Mouse (Mus musculus): ENCODE data around the gene Nmb.

Gene Nmb

DNA sequence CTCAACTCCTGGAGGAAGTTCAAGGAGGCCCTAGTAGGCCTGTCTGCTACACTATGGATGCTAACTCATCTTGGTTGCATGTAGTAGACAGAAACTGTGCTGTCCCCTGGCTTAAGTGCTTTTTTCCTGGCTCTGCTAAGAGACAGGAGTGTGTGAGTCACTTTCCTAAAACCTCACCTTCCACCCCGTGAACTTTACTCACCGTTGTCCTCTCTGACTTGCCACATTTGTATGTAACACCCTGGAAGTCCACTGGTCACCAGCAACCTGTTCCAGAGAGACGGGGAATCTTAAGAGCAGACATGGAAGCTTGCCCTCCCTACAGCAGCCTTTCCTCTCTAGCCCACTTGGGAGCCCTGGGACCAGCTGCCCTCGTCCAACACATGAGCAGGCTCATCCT lies 7.2 kb downstream of the Nmb start:
- DNase-seq (ENCODE audit: low spot score in 2 of 2), result no peak

DNA sequence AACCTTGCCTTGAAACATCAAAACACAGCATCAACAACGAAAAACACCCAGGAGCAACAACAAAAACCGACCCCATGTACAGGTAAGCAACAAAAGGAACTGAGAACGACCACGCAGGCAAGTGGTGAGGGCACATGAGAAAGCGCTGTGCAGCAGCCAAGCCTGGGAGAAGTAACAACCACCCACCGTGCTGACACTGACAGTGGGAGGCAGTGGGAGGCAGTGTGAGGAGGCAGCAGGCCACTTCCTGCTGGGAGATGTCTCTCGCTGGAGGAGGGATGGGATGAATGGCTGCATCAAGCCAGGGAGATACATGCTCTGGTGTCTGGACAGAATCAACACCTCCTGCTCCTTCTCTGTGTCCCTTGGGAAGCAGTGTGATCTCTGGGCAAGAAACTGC lies 7.7 kb downstream of the Nmb start:
- DNase-seq (ENCODE audit: low spot score in 2 of 2), result no peak

DNA sequence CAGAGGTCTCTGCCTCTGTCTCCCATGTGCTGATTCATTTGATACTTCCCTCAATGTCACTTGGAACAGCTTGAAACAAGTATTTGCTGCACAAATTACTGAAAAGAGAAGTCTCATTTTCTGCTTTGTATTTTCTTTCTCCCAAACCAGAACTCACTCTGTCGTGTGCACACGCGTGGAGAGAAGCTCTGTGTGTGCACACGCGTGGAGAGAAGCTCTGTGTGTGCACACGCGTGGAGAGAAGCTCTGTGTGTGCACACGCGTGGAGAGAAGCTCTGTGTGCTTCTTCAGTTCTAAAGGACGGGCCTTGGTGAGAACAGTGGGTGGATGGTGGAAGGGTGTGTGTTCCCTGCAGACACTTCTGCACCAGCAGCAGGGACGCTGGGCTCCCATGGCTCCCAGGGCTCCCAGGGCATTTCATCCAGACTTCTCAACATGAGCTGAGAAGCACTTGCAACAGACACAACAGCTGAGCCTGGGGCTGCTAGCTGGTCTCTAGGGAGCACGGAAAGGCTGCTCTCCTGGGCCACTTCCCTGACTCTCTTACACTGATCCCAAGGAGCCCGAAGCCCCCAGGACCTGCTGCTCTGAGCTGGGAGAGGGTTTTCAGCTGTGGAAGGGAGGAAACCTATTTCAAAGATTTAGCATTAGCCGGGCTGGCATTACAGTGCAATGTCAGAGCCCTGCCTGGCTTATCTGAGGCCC lies 9.9 kb downstream of the Nmb start:
- DNase-seq (ENCODE audit: low spot score in 2 of 2), result no peak

DNA sequence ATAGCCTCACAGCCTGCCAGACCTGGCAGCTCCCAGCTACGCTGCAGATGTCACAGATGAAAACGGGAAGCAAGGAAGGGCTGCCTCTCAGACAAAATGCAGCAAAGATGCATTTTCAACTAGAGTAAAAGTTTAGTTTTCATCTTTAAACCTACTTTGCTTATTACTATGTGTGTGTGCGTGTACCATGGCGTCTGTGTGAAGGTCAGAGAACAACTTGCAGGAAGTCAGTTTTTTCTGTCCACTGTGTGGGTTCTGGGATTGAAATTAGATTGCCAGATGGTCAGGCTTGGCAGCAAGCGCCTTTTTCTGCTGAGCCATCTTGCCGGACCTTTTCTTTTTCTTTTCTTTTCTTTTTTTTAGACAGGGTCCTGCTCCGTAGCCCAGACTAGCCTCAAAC lies 10.7 kb downstream of the Nmb start:
- no peak for DNase-seq (ENCODE audit: low spot score in 2 of 2)

DNA sequence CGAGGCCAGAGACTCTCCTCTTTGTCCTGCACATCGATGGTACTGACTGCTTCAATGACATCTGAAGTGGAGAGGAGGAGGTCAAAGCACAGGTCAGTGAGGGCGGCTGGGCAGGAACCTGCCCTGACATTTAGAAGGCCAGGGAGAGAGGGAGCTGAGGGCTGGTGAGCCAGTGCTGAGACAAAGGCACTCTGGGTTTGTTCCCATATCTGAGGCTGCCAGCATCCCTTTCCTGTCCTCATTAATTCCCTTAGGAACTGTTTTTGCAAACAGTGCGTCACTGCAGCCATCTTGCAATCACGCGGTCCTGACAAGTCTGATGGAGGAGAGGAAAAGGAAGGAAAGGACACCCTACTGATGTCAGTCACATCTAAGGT lies 11.1 kb downstream of the Nmb start:
- DNase-seq (ENCODE audit: low spot score in 2 of 2), result no peak

DNA sequence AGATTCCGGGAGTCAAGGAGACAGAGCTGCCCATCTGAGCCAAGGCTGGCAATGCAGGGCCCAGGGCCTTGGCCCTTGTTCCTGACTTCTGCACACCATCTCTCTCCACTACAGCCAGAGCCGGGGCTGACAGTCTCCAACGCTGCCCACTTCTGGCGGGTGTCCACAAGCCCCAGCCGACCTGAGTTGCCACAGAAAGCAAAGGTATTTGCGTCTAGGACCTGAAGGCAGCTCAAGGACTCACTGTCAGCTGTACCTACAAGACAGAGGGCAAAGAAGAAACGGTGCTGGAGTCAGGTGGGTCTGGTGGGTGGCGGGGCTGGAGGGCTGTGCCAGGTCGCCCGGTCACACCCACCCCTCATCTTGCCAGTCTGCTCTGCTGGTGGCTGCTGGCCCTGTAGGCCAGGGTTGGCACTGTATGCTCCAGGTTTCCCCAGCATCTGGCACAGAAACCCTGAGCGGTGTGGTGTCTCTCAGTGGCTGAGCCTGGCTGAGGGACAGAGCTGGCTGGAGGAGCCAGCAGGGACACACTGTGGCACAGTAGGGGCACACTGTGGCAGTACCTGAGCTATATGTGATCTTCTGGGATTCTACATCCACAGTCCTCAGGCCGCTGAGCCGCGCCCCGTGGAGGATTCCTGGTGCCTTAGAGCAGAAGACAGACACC lies 11.7 kb downstream of the Nmb start:
- DNase-seq (ENCODE audit: low spot score in 2 of 2), result no peak

DNA sequence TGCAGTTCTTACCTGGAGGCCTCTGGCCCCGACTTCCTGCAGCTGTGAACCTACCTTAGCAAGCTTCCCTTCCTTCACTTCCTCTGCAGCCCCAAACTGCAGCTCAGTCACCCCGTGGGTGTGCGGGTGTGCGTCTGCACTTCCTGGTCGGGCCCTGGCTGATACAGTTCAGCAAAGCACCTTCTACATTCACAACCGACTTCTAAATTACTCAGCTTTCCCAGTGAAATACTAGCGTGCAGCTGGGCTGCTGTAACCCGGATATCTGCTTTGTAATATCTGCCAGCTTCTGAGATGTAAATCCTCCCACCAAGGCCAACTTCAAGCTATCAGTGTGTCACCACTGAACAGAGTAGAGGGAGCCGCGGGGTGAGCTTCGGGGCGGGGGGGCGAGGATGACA lies 15.0 kb downstream of the Nmb start:
- no peak for DNase-seq (ENCODE audit: low spot score in 2 of 2)

DNA sequence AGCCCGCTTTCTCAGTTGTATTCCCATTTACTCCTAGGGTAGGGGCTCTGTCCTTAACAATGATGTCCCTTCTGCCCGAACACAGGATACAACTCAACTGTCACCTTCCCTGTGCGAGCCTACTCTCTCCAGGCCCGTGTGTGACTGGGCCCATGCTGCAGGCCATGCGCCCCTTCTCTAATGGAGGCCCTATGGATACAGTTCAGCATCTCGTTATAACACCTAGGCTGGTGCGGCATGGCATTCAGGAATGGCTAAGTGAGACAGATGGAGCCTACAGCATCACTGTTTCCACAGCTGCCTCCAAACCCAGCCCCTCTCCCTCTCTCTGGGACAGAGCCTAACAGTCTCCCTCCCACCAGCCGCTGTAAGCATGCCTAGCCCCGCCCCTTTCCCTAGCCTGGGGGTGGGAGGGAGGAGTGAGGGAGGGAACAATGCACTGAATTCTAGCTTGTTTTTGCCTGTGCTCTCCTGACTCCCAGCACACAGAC lies 15.8 kb downstream of the Nmb start:
- DNase-seq (ENCODE audit: low spot score in 2 of 2), result no peak

DNA sequence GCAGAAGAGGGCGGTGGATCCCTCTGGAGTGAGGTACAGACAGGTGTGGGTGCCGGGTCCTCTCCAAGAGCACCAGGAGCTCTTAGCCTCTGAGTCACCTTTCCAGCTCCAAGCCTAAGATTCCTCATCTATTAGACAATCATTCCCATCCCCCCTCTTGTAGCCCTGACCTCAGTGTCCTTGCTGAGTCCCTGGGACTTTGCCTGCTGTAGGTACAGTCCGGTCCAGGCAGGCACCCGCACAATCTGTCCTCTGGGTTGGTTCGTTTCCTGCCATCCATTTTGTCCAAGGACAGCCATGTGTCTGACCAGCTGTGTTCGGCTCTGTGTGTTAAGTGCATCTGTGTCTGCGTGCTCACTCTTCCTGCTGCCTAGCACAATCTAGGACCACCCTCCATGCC lies 16.3 kb downstream of the Nmb start:
- DNase-seq (ENCODE audit: low spot score in 2 of 2), result no peak

DNA sequence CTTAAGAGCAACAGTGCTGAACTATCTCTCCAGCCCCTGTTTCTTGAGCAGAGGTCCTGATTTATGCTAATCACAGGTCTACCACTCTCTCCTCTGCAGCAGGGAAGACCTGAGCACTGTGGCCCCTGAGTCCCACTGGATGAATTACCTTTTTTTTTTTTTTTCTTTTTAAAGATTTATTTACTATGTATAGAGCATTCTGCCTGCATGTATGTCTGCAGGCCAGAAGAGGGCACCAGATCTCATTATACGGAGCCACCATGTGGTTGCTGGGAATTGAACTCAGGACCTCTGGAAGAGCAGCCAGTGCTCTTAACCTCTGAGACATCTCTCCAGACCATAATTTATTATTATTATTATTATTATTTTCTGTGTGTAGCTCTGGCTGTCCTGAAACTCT lies 19.2 kb downstream of the Nmb start:
- no peak for DNase-seq (ENCODE audit: low spot score in 2 of 2)

DNA sequence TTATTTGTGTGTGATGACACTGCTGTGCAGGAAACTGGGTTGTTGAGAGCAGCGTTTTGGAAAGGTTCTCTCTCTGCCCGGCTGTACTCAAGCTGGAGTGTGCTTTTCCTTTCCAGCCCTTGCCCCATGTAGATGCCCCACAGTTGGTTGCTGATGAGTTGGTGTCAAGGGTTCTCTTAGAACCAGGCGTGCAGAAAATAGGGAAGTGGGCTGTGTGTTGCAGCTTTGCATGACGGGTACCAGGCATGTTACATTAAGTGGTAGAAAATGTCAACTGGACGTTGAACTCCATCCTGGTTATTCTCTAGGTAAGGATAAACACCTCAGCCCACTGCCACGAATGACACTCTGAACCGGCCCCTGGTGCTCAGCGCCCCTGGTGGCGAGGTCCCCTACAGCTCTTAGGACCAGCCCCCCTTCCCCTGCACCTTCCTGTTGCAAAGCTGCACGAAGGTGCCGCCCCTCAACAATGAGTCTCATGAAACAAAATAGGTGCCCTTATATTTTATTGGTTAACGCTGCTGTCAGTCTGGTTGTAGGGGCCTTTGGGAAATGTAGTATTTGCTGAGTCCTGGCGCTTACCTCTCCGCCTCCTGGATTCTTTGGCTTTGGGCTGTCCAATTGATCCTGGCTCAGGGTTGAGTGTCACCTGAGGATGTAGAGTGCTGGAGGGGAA lies 21.9 kb downstream of the Nmb start:
- DNase-seq (ENCODE audit: low spot score in 2 of 2), result no peak

DNA sequence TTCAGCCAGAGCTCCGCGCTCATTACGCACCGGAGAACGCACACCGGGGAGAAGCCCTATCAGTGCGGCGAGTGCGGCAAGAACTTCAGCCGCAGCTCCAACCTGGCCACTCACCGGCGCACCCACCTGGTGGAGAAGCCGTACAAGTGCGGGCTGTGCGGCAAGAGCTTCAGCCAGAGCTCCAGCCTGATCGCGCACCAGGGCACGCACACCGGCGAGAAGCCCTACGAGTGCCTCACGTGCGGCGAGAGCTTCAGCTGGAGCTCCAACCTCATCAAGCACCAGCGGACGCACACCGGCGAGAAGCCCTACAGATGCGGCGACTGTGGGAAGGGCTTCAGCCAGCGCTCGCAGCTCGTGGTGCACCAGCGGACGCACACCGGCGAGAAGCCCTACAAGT lies 29.1 kb downstream of the Nmb start:
- no peak for DNase-seq (ENCODE audit: low spot score in 2 of 2)

DNA sequence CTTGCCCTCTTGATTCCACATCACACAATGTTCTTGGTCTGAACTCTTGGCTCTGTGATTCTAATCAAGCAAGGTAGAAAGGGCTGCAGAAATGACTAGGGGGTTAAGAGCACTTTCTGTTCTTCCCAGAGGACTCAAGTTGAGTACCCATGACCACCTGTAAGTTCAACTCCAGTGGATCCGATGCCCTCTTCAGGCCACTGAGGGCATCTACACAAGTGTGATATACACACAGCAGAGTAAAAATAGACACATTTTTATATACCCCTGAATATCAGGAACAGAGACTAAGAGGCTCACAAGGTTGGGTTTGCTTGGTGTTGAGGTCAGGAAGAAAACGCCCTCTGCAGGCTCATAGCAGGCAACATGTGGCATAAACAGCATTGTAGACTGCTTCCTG lies 31.2 kb downstream of the Nmb start:
- no peak for DNase-seq (ENCODE audit: low spot score in 2 of 2)

DNA sequence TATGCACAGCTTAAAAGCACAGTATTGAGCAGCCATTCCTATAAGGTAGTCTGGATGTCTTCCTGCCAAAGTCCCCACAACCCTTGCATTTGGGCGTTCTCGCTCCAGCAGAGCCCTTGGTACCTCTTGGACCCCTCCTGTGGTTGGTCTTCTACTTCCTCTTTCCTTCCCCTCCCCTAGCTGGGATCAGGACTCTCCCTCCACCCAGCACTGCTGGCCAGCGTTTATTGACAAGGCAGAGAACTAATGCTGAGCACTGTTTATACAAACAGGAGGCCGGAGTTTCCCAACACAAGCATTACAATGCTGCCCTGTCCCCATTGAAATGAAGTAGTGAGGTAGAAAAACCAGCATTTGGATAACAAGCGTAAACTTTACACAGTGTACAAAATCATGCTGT lies 31.8 kb downstream of the Nmb start:
- no peak for DNase-seq (ENCODE audit: low spot score in 2 of 2)

DNA sequence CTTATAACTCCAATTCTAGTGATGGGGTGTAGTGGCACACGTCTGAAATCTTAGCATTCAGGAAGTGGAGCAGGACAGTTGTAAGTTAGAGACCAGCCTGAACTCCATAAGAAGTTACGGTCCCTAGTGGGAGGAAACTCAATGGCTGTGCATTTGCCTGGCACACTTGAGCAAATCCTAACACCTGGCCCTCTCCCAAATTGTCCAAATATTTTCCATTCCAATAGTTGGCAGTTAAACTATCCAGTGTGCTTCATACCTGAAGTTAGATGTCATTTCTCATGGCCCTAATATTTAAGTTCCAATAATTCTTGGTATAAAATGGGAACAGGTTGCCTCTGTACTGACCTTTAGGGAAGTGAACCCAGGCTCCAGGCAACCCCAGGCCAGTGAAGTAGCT lies 36.2 kb downstream of the Nmb start:
- no peak for DNase-seq (ENCODE audit: low spot score in 2 of 2)

DNA sequence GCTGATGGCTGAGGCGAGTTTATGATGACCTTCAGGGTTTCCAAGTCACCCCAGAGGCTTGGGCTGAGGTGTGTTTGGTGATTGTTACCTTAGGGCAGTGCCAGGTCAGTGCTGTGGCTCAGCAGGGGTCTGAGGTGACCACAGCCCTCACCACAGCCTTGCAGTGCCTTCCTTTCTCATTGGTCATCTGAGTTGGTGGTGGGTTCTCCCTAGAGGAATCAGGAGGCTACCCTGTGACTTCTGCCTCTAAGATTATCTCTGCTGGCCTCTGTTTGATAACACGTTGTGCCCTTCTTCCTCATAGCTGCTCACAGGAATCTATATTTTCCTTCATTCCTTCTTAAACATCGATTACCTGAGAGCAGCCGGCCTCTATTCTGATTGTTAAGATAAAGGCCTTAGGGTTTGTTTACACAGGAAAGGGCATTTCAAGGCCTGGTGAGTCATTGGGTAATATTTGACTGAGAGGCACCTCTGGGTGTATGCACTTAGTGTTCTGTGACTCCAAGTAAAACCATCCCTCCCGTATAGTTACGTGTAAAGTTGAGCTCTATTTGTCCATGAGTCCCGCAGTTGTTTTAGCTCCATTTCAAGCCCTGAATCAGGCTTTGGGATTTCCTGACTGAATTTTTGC lies 38.2 kb downstream of the Nmb start:
- no peak for DNase-seq (ENCODE audit: low spot score in 2 of 2)

DNA sequence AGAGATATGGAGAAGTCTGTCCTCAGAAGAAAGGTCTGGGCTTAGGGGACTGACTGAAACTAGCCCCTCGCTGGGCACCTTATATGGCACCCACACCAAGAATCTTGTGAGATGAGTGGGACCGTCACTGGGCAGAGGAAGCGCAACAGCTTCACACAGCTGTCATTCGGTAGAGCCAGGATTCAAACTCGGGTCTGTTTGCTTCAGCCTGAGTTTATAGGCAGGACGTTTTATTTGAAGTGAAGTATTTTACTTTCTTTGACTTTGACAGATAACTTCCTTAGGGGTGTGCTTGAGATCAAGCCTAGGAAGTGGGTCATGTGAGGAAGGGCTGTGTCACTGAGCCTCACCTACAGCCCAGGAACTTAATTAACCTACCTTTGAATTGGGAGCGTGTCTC lies 39.4 kb downstream of the Nmb start:
- DNase-seq (ENCODE audit: low spot score in 2 of 2), result no peak

DNA sequence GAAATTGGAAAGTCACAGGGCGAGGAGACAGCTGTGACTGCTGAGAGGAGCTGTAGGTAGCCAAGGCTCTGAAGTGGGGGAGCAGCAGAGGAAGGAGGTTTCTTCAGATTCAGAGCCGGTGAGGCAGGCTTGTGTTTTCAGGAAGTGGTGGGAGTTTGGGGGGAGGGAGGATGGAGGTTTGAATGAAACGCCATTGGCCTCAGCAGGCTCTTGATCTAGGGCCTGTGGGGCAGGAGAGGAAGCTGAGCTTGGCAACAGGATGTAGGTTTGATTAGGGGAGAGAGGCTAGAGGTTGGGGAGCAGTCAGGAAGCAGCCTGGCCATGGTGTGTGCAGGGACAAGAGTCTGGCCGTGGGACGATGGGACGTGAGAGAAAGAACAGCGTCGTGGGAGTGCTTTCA lies 40.0 kb downstream of the Nmb start:
- DNase-seq (ENCODE audit: low spot score in 2 of 2), result no peak

DNA sequence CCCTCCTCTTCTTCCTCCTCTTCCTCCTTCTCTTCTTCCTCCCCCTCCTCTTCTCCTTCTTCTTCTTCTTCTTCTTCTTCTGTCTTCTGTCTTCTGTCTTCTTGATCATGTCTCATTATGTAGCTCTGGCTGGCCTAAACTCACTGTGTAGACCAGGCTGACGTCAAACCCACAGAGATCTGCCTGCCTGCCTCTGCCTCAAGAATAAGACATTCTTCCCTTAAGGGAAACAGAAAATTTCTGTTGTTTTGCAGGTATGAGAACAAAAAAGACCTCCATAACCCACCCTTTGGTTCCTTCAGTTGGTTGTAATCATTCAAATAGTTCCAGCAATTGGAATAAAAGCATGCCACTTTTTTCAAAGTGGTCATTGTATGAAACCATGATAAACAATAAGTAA lies 40.7 kb downstream of the Nmb start:
- no peak for DNase-seq (ENCODE audit: low spot score in 2 of 2)

DNA sequence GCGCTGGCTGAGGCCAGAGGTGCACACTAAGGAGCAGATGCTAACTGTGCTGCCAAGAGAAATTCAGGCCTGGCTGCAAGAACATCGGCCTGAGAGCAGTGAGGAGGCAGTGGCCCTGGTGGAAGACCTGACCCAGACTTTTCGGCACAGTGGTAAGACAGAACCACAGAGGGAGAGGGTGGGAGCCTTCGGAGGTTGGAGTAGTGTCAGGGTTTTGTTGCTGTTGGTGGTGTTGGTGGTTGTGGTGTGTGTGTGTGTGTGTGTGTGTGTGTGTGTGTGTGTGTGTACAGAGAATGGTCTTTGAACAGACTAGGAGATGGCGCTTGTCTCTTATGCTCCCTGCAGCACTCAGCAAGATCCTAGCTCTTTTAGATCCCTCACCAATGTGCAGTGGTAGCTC lies 41.4 kb downstream of the Nmb start:
- no peak for DNase-seq (ENCODE audit: low spot score in 2 of 2)

DNA sequence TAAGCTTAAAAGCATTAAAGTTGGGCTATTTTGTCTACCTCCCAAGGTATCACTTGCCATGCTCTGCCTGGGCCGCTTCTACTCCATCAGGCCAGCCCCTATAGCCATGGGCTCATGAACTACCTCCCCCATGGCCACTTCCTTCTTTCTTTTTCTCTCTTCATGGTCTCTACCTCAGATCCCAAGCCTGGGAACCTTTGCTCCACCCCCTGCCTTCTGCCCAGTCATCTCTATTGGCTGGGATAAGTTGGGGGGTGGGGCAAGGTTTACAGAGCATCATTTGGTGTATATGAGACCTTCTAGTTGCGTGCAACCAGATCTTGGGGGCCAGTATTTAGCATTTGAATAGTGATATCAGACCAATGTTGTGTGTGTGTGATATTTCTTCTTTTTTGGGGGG lies 42.4 kb downstream of the Nmb start:
- no peak for DNase-seq (ENCODE audit: low spot score in 2 of 2)

DNA sequence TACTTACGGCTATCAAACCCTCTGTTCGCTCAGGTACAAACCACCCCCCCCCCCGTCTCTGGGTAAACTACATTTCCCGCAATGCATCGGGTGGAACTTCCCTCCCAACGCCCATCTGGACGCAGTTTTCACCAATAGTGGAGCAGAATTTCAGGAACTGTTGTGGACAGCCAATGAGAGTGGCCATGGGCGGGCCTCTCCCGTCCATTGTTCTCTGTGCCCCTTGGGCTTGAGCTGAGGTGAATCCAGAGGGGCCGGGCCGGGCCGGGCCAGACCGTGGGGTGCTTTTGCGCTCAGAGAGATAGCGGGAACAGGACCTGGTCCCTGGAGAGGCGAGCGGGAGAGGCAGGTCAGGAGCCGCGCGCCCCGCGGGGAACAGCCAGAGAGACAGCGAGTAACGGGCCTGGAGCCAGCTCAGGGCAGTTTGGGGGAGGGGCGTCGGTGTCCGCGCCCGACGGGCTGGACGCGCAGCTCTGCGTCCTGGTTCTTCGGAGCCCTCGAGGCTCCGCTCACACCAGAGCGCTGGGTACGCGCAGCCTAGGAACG lies 44.1 kb downstream of the Nmb start, which contains the start of gene Zscan2:
Zscan2 (plus strand) TSS at position 192 of the 546 bp plus-strand sequence.
- DNase-seq (ENCODE audit: low spot score in 2 of 2), result peak; percentile 78 to 83
